Mouse (Mus musculus) neural tube, embryonic 15.5 days (tissue): ENCODE results near the gene Cyth3. TPM values are rescaled to one million over a fixed set of nuclear protein-coding genes. Genes with fewer than 3 reads are reported as not detected.

Experiments
- ATAC-seq: fragments of 200-750 bp; cut with Nextera tagmentation; 2 replicates; pipeline ENCODE4 v1.8.0; 2017; ENCODE audit warnings: mild to moderate bottlenecking, moderate TSS enrichment, moderate library complexity; ENCODE audit not compliant: low FRiP score
- H3K27ac ChIP-seq: fragments of 300-500 bp; sonication (generic); replicated peaks from 2 replicates; pipeline ENCODE4 v1.5.1; 2015; ENCODE audit warnings: mild to moderate bottlenecking, inconsistent platforms
- H3K27me3 ChIP-seq: fragments of 300-500 bp; sonication (generic); replicated peaks from 2 replicates; pipeline ENCODE4 v1.6.1; 2015; ENCODE audit warnings: inconsistent platforms
- H3K36me3 ChIP-seq: fragments of 300-500 bp; sonication (generic); 2 replicates; pipeline ENCODE4 v1.6.1; 2015; ENCODE audit warnings: inconsistent platforms
- H3K4me1 ChIP-seq: fragments of 300-500 bp; sonication (generic); 2 replicates; pipeline ENCODE4 v1.6.1; 2015; ENCODE audit warnings: inconsistent platforms
- H3K4me2 ChIP-seq: fragments of 300-500 bp; sonication (generic); 2 replicates; pipeline ENCODE4 v1.6.1; 2015; ENCODE audit warnings: inconsistent platforms, mild to moderate bottlenecking, moderate library complexity
- H3K4me3 ChIP-seq: fragments of 300-500 bp; sonication (generic); replicated peaks from 2 replicates; pipeline ENCODE4 v1.5.1; 2015; ENCODE audit warnings: mild to moderate bottlenecking, inconsistent platforms
- H3K9ac ChIP-seq: fragments of 300-500 bp; sonication (generic); replicated peaks from 2 replicates; pipeline ENCODE4 v1.6.1; 2015; ENCODE audit warnings: mild to moderate bottlenecking, inconsistent platforms
- H3K9me3 ChIP-seq: fragments of 300-500 bp; sonication (generic); replicated peaks from 2 replicates; pipeline ENCODE4 v1.6.1; 2016; ENCODE audit warnings: inconsistent platforms
- WGBS: fragments of 180-500 bp; shearing (Covaris S2); methylation state at CpG from one replicate; pipeline ENCODE4 v1.1.7; 2015; ENCODE audit warnings: mixed read lengths; 5-methylcytosine and 5-hydroxymethylcytosine counted together
- polyA plus RNA-seq: library from polyadenylated mRNA; unstranded; fragments of >200 nt; fragmentation: Nextera tagmentation; extraction: Ambion mirVana; gene quantifications from 2 replicates; pipeline ENCODE4 v1.2.1, GENCODE M21; 2015

The Cyth3 gene
- polyA plus RNA-seq, 1 experiment from 2014 or later: 42.2 TPM

- Histone ChIP-seq H3K36me3 (peaks cover 66% of the 10 kb centered on the region), H3K27ac (no peak overlapping the region), H3K9ac (no peak overlapping the region), H3K4me3 (no peak overlapping the region), H3K4me2 (no peak overlapping the region), H3K4me1 (no peaks in the 10 kb centered on the region), H3K27me3 (no peaks in the 10 kb centered on the region), H3K9me3 (no peaks in the 10 kb centered on the region)
- 98% methylated on average over 4 of the region's 4 CpGs for WGBS
- ATAC-seq: no peak
Measured at GRCm38 (mm10) chr5:143698454-143698853, 76.2 kb downstream of the Cyth3 start.

DNA sequence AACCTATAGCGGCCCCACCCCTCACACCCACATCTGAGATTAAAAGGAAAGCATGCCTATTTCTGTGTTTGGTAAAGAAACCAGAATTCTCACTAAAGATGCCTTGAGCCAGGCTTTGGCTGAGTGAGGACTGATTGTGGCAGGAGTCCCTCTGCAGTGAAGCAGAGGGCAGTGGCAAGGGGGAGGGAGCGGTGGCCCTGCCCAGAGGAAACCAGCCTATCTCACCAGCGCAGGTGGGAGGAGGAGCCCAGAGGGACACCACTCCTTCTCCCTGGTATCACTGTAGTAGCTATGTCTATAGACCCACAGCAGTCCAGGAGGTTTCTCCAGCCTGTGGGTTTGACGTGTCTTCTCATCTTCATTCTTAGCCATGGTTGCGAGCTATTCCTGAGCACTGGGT is 78.0 kb downstream of the Cyth3 start:
- no peak overlapping the region for H3K27ac ChIP-seq
- peaks cover 58% of the 10 kb centered on the region for H3K36me3 ChIP-seq
- no peak overlapping the region for H3K4me3 ChIP-seq
- ATAC-seq: no peak
- 88% methylated on average over 5 of the region's 5 CpGs for WGBS
- H3K4me2 ChIP-seq: no peak overlapping the region
- H3K9me3 ChIP-seq: no peaks in the 10 kb centered on the region
- no peak overlapping the region for H3K9ac ChIP-seq
- no peaks in the 10 kb centered on the region for H3K27me3 ChIP-seq
- H3K4me1 ChIP-seq: no peaks in the 10 kb centered on the region

DNA sequence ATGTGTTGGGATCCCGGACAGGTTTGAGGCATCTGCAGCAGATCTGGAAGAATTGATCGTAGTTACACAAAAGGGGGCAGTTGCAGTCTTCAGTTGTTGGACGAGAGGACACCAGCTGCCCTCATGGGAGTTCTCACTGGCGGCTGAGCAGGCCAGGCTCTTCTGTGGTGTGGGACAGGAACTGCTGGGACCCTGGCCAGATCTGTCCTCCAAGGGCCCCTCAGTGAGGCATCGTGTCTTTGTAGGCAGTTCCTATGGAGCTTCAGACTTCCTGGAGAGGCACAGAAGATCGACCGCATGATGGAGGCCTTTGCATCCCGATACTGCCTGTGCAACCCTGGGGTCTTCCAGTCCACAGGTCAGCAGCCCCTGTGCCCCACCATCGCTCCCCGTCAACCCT is 78.8 kb downstream of the Cyth3 start:
- ATAC-seq: no peak

DNA sequence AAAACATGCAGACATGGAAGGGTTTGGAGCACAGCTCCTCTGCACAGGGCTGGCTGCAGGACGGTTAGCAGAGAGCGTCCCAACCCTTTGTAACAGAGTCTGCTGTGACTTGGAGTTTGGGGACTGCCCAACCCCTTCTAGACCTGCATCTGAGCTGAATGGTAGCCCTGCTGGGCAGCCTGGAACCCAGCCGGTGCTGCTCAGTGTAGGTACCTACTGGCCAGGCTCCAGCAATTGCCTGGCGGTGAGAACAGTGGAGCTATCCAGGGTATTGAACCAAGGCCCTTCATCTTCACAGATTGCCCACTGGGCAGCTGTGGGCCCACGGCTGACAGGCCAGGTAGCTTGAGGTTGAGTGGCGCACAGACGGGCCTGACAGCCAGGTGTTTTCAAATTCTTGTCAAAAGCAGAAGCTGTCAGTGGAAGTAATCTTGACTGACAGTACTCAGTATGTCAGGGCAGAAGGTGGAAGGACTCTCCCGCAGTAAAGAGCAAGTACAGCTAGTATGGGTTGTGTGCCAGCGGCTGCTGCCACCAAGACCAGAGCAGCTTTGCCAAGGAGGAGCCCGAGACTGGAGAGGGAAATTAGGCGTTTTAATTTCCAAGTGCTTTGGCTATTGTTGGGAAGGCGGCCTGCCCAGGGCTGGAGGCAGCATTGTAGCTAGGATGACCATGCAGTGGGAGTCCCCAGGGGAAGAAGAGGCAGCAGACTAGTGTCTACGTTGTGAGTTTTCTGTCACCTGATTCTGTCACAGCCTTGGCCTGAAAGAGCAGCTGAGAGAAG is 82.8 kb downstream of the Cyth3 start:
- Histone ChIP-seq H3K27me3 (no peaks in the 10 kb centered on the region), H3K4me1 (0 out of 2 replicates have a peak, but pooled peaks cover 3% of the 10 kb centered on the region), H3K4me3 (no peak overlapping the region), H3K9ac (no peak overlapping the region), H3K27ac (no peak overlapping the region), H3K4me2 (no peak overlapping the region), H3K36me3 (peaks cover 62% of the 10 kb centered on the region), H3K9me3 (no peaks in the 10 kb centered on the region)
- WGBS: 77% methylated on average over 13 of the region's 13 CpGs
- ATAC-seq: no peak

More for the DNA sequence above, 78.8 kb downstream of the Cyth3 start:
- no peak overlapping the region for H3K4me2 ChIP-seq
- H3K4me3 ChIP-seq: no peak overlapping the region
- no peaks in the 10 kb centered on the region for H3K27me3 ChIP-seq
- H3K27ac ChIP-seq: no peak overlapping the region
- H3K36me3 ChIP-seq: peaks cover 58% of the 10 kb centered on the region
- H3K9ac ChIP-seq: no peak overlapping the region
- H3K4me1 ChIP-seq: 0 out of 2 replicates have a peak, but pooled peaks cover 3% of the 10 kb centered on the region
- WGBS: 90% methylated on average over 10 of the region's 10 CpGs
- H3K9me3 ChIP-seq: no peaks in the 10 kb centered on the region

- Histone ChIP-seq H3K4me3 (no peak overlapping the region), H3K27me3 (no peaks in the 10 kb centered on the region), H3K9me3 (no peaks in the 10 kb centered on the region), H3K27ac (no peak overlapping the region), H3K36me3 (peaks cover 62% of the 10 kb centered on the region), H3K4me2 (no peak overlapping the region), H3K9ac (no peak overlapping the region), H3K4me1 (0 out of 2 replicates have a peak, but pooled peaks cover 3% of the 10 kb centered on the region)
- 71% methylated on average over 1 of the region's 1 CpGs for WGBS
- ATAC-seq: no peak
Measured at GRCm38 (mm10) chr5:143705659-143705982, 83.4 kb downstream of the Cyth3 start.

DNA sequence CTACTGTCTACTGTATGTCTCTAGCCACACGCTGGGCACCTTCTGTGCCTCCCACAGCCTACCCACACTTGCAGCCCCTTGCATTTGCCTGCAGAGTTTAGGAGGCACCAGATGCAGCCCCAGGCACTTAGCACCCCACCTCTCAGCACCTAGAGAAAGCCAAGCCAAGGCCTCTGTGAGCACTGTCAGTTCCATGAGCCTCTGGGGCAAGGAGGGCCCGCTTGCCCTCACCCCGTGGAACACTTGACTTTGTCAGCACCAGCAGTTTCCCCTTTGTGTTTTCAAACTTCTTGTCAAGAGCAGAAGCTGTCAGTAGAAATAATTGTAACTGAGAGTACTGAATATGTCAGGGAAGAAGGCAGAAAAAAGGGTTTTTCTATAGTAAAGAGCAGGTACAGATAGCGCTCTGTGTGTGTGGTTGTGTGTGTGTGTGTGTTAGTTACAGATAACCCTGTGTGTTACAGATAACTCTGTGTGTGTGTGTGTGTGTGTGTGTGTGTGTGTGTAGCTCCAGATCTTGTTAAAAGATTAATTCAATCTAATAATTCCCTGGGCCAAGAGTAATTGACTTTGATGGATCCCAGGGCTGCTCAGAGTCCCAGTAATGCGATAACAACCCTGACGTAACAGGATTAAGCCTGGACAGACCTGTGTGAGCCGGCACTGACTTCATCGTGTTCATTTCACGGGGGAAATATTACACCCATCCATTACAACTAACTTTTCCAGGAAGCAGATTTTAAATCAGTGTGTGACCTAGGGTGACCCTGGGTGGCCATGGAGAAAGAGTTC is 84.0 kb downstream of the Cyth3 start:
- ATAC-seq: no peak
- WGBS: 80% methylated on average over 9 of the region's 9 CpGs

DNA sequence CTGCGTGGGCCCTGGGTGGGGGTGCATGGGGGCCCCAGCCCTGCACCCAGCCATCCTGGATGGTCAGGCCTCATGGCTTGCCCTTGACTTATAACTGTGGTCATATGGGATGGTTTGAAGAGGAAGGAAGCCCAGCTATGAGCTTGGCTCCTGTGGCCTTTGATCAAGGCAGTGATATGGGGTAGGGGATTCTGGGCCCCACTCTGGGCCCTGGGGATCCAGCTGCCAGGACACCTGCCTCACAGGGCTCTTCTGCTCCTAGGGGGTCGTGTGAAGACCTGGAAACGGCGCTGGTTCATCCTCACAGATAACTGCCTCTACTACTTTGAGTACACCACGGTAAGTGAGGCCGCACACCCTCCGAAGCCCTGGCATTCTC is 84.6 kb downstream of the Cyth3 start:
- 0 out of 2 replicates have a peak, but pooled peaks cover 3% of the 10 kb centered on the region for H3K4me1 ChIP-seq
- H3K27ac ChIP-seq: no peak overlapping the region
- no peaks in the 10 kb centered on the region for H3K27me3 ChIP-seq
- no peak overlapping the region for H3K4me2 ChIP-seq
- no peaks in the 10 kb centered on the region for H3K9me3 ChIP-seq
- H3K36me3 ChIP-seq: peaks cover 62% of the 10 kb centered on the region
- no peak for ATAC-seq
- H3K9ac ChIP-seq: no peak overlapping the region
- 88% methylated on average over 7 of the region's 7 CpGs for WGBS
- no peak overlapping the region for H3K4me3 ChIP-seq

More for the DNA sequence above, 84.0 kb downstream of the Cyth3 start:
- H3K9ac ChIP-seq: no peak overlapping the region
- H3K9me3 ChIP-seq: no peaks in the 10 kb centered on the region
- 0 out of 2 replicates have a peak, but pooled peaks cover 3% of the 10 kb centered on the region for H3K4me1 ChIP-seq
- no peaks in the 10 kb centered on the region for H3K27me3 ChIP-seq
- H3K4me2 ChIP-seq: no peak overlapping the region
- H3K27ac ChIP-seq: no peak overlapping the region
- H3K4me3 ChIP-seq: no peak overlapping the region
- peaks cover 62% of the 10 kb centered on the region for H3K36me3 ChIP-seq

- WGBS: 11% methylated on average over 7 of the region's 7 CpGs
- H3K9me3 ChIP-seq: no peaks in the 10 kb centered on the region
- H3K4me2 ChIP-seq: no peak overlapping the region
- H3K36me3 ChIP-seq: peaks cover 85% of the 10 kb centered on the region
- H3K27ac ChIP-seq: peak overlapping the region; percentile 33; the same call in 1 of the 2 replicates
- no peak overlapping the region for H3K4me3 ChIP-seq
- no peak overlapping the region for H3K9ac ChIP-seq
- no peak for ATAC-seq
- H3K27me3 ChIP-seq: no peaks in the 10 kb centered on the region
- H3K4me1 ChIP-seq: no peaks in the 10 kb centered on the region
Measured at GRCm38 (mm10) chr5:143711326-143711725, 89.1 kb downstream of the Cyth3 start.

GRCm38 (mm10) chr5:143712011-143712800 is 90.0 kb downstream of the Cyth3 start:
- H3K4me3 ChIP-seq: no peak overlapping the region
- no peak overlapping the region for H3K9ac ChIP-seq
- peaks cover 89% of the 10 kb centered on the region for H3K36me3 ChIP-seq
- no peak overlapping the region for H3K27ac ChIP-seq
- no peak for ATAC-seq
- H3K9me3 ChIP-seq: no peaks in the 10 kb centered on the region
- no peaks in the 10 kb centered on the region for H3K4me1 ChIP-seq
- 83% methylated on average over 14 of the region's 14 CpGs for WGBS
- no peaks in the 10 kb centered on the region for H3K27me3 ChIP-seq
- H3K4me2 ChIP-seq: no peak overlapping the region

GRCm38 (mm10) chr5:143721962-143722361 is 99.7 kb downstream of the Cyth3 start:
- Histone ChIP-seq H3K4me3 (no peak overlapping the region), H3K4me1 (no peaks in the 10 kb centered on the region), H3K27me3 (no peaks in the 10 kb centered on the region), H3K4me2 (no peak overlapping the region), H3K9ac (no peak overlapping the region), H3K9me3 (no peaks in the 10 kb centered on the region), H3K36me3 (peaks cover 95% of the 10 kb centered on the region), H3K27ac (no peak overlapping the region)
- no peak for ATAC-seq
- 98% methylated on average over 7 of the region's 7 CpGs for WGBS

DNA sequence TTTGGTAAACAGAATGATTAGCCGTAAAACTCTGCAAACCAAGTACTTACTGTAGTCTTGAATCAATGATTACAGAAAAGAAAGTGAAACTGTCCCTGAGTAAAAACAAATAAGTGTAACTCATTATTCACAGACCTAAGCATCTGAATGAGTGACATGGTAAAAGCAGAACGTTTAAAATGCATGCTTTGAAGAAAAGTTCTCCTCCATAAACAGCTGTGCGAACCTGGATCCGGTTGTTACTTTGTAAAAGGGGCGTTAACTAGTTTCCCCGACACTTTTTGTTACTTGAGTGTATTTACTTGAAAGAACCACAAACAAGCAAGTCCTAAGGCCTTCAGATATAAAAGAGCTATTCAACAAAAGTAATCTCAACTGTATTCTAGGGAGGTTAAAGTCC is 108.7 kb downstream of the Cyth3 start:
- H3K9ac ChIP-seq: peak overlapping the region; percentile 98
- H3K27ac ChIP-seq: no peak overlapping the region
- peaks cover 17% of the 10 kb centered on the region for H3K36me3 ChIP-seq
- peaks cover 26% of the 10 kb centered on the region for H3K4me1 ChIP-seq
- H3K9me3 ChIP-seq: no peaks in the 10 kb centered on the region
- no peak for ATAC-seq
- 9% methylated on average over 6 of the region's 6 CpGs for WGBS
- H3K4me2 ChIP-seq: peak overlapping the region; percentile 76
- peak overlapping the region; percentile 97 for H3K4me3 ChIP-seq
- 0 out of 2 replicates have a peak, but pooled peaks cover 5% of the 10 kb centered on the region for H3K27me3 ChIP-seq
